Mouse (Mus musculus) heart, adult 18-20 months (tissue): ENCODE data around the gene Gm17349. TPM values are rescaled to one million over a fixed set of nuclear protein-coding genes. Genes with fewer than 3 reads are reported as not detected.
"Not testable (repeated sequence)": the region's sequence is repeated elsewhere in the genome, so short reads cannot be mapped to it uniquely, and the experiment has no call there.

Experiments used
- DNase-seq, 2 experiments: peaks; one replicate each; pipeline ENCODE4 v3.0.0; 2021 to 2022; ENCODE audit warnings: mixed read lengths in 1 of 2
- long read RNA-seq, 2 experiments: library from polyadenylated mRNA; stranded (forward); transcript quantifications; one replicate each; pipeline ENCODE4 v2.0.0; 2021
- total RNA-seq, 2 experiments: library from RNA; stranded (reverse); gene quantifications; 2 replicates each; pipeline ENCODE4 v1.2.3; 2021

Gene Gm17349
- total RNA-seq: 1 to 10 TPM; 2.4 to 4.3 TPM
- long read RNA-seq, experiment 1: 0 reads
- long read RNA-seq, experiment 2, partial matches to known transcripts: 0 of 4 reads
- long read RNA-seq, experiment 2, other reads (novel, unspliced or antisense): 4 of 4 reads

- peak; percentile 55 to 77 for DNase-seq
Measured at GRCm38 (mm10) chr15:99705440-99706048, at the start of gene Gm17349. Gene Gm17349, minus strand, starts transcription at chr15:99705490.

- DNase-seq: no peak
Measured at GRCm38 (mm10) chr15:99754204-99754603, 48.9 kb upstream of the Gm17349 start.

GRCm38 (mm10) chr15:99740229-99740628 is 34.9 kb upstream of the Gm17349 start:
- peak in 1 of 2 experiments; percentile 52 for DNase-seq

GRCm38 (mm10) chr15:99736675-99737074 is 31.4 kb upstream of the Gm17349 start:
- no peak for DNase-seq

GRCm38 (mm10) chr15:99735631-99736030 is 30.3 kb upstream of the Gm17349 start:
- peak; percentile 100 for DNase-seq

GRCm38 (mm10) chr15:99733186-99733585 is 27.9 kb upstream of the Gm17349 start:
- no peak for DNase-seq

GRCm38 (mm10) chr15:99731678-99732077 is 26.4 kb upstream of the Gm17349 start:
- no peak for DNase-seq

GRCm38 (mm10) chr15:99731167-99731566 is 25.9 kb upstream of the Gm17349 start:
- no peak for DNase-seq

GRCm38 (mm10) chr15:99729056-99729783 is 23.9 kb upstream of the Gm17349 start:
- DNase-seq: no peak

- DNase-seq: no peak
Measured at GRCm38 (mm10) chr15:99728211-99728610, 22.9 kb upstream of the Gm17349 start.

GRCm38 (mm10) chr15:99727525-99727924 is 22.2 kb upstream of the Gm17349 start:
- no peak for DNase-seq

- DNase-seq: not testable (repeated sequence)
Measured at GRCm38 (mm10) chr15:99727039-99727438, 21.7 kb upstream of the Gm17349 start.

GRCm38 (mm10) chr15:99726549-99726948 is 21.3 kb upstream of the Gm17349 start:
- no peak for DNase-seq

- peak; percentile 98 for DNase-seq
Measured at GRCm38 (mm10) chr15:99725341-99726155, 20.3 kb upstream of the Gm17349 start, which contains the start of gene Cox14. Gene Cox14, plus strand, starts transcription at chr15:99725618.

- DNase-seq: peak; percentile 81 to 84
Measured at GRCm38 (mm10) chr15:99724292-99725021, 19.2 kb upstream of the Gm17349 start.

GRCm38 (mm10) chr15:99723515-99724291 is 18.4 kb upstream of the Gm17349 start:
- peak; percentile 81 to 87 for DNase-seq

- DNase-seq: peak in 1 of 2 experiments; percentile 40
Measured at GRCm38 (mm10) chr15:99723120-99723514, 17.8 kb upstream of the Gm17349 start.

- DNase-seq: no peak
Measured at GRCm38 (mm10) chr15:99721921-99722743, 16.8 kb upstream of the Gm17349 start.

- DNase-seq: no peak
Measured at GRCm38 (mm10) chr15:99719865-99720264, 14.6 kb upstream of the Gm17349 start.

- DNase-seq: peak; percentile 45 to 59
Measured at GRCm38 (mm10) chr15:99718461-99719021, 13.3 kb upstream of the Gm17349 start.
